Mouse (Mus musculus) ovary, adult 18-20 months (tissue): ENCODE measurements at regions not wholly inside any gene's neighbourhood (a gene's known extent, or its start where the extent isn't known, plus 50 kb on each side); places are given as distances from the start of the nearest gene placed in this dataset.
"Not testable (repeated sequence)": the region's sequence is repeated elsewhere in the genome, so short reads cannot be mapped to it uniquely, and the experiment has no call there.

Experiments used
- DNase-seq: peaks from one replicate; pipeline ENCODE4 v3.0.0; 2022; ENCODE audit warnings: low spot score, mixed read lengths

- no peak for DNase-seq
These were observed 451.4 kb upstream of the Tbl1xr1 start for GRCm38 (mm10) chr3:21625039-21625438.

- peak; percentile 54 for DNase-seq
These were observed 450.4 kb upstream of the Tbl1xr1 start for GRCm38 (mm10) chr3:21626029-21626428.

- not testable (repeated sequence) for DNase-seq
These were observed 449.4 kb upstream of the Tbl1xr1 start for GRCm38 (mm10) chr3:21627048-21627447.

GRCm38 (mm10) chr3:21633600-21634221 is 442.7 kb upstream of the Tbl1xr1 start:
- no peak for DNase-seq

GRCm38 (mm10) chr3:21634675-21635204 is 441.7 kb upstream of the Tbl1xr1 start:
- DNase-seq: no peak

- no peak for DNase-seq
These were observed 437.6 kb upstream of the Tbl1xr1 start for GRCm38 (mm10) chr3:21638886-21639285.

- no peak for DNase-seq
These were observed 436.9 kb upstream of the Tbl1xr1 start for GRCm38 (mm10) chr3:21639576-21639975.

GRCm38 (mm10) chr3:21644086-21644485 is 432.4 kb upstream of the Tbl1xr1 start:
- DNase-seq: no peak

GRCm38 (mm10) chr3:21645268-21645667 is 431.2 kb upstream of the Tbl1xr1 start:
- DNase-seq: no peak

GRCm38 (mm10) chr3:21649885-21650469 is 426.5 kb upstream of the Tbl1xr1 start:
- DNase-seq: no peak

GRCm38 (mm10) chr3:21655301-21655700 is 421.2 kb upstream of the Tbl1xr1 start:
- no peak for DNase-seq

GRCm38 (mm10) chr3:21667349-21668143 is 408.9 kb upstream of the Tbl1xr1 start:
- no peak for DNase-seq

GRCm38 (mm10) chr3:21671885-21672284 is 404.6 kb upstream of the Tbl1xr1 start:
- no peak for DNase-seq

GRCm38 (mm10) chr3:21672492-21672891 is 404.0 kb upstream of the Tbl1xr1 start:
- no peak for DNase-seq

GRCm38 (mm10) chr3:21673466-21673865 is 403.0 kb upstream of the Tbl1xr1 start:
- DNase-seq: no peak

- no peak for DNase-seq
These were observed 398.2 kb upstream of the Tbl1xr1 start for GRCm38 (mm10) chr3:21678265-21678664.

GRCm38 (mm10) chr3:21678734-21679133 is 397.7 kb upstream of the Tbl1xr1 start:
- DNase-seq: no peak

GRCm38 (mm10) chr3:21697980-21698672 is 378.3 kb upstream of the Tbl1xr1 start:
- DNase-seq: not testable (repeated sequence)

GRCm38 (mm10) chr3:21699526-21699925 is 376.9 kb upstream of the Tbl1xr1 start:
- DNase-seq: no peak

GRCm38 (mm10) chr3:21700326-21700725 is 376.1 kb upstream of the Tbl1xr1 start:
- DNase-seq: no peak

GRCm38 (mm10) chr3:21726747-21727505 is 349.5 kb upstream of the Tbl1xr1 start:
- no peak for DNase-seq
